Mouse (Mus musculus) WW6 (cell line): Measurements from ENCODE around the gene Skint8.
"Not testable (repeated sequence)": the region's sequence is repeated elsewhere in the genome, so short reads cannot be mapped to it uniquely, and the experiment has no call there.

Source experiments
- DNase-seq: peaks from one replicate; pipeline ENCODE4 v3.0.0-alpha.2; 2013; ENCODE audit warnings: low read depth, low spot score

Skint8 gene

GRCm38 (mm10) chr4:111919092-111919491 is at the start of gene Skint8:
Gene Skint8 (plus strand): TSS chr4:111919392.
- DNase-seq: no peak

DNA sequence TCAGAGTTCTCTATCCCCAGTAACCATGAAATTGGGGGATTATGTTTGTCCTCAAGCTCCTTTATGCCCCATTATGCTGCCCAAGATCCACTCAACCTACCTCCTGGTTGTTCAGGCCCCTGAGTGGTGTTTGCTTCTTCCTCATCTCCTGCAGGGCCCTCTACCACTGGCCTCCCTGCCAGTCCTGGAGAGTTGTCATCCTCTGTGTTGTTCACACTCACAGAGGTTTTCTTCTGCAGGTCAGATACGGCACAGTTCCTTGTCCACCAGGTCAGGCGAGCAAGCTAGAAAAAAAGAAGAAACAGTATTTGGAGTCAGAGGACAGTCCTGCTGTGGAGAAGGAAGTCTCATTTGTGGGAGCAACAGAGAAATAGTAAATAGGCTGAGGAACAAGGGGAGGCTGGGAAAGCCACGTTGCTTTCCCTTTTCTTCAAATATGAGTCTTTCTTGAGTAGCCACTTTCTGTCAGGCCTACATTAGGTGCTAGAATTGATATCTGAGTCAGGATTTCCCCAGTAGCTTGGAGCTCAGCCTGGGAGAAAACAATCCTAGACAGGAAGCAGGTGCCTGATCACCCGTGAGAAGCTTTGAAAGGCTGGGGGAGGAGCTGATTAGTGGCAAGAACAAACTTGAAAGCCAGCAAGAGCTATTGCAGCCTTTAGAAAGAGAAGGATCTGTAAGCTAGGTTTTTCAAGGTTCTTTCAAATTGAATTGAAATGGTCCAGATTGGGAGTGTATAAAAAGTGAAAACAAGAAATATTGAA is 38.9 kb upstream of the Skint8 start:
- DNase-seq: no peak

GRCm38 (mm10) chr4:111883543-111883942 is 35.6 kb upstream of the Skint8 start:
- no peak for DNase-seq

DNA sequence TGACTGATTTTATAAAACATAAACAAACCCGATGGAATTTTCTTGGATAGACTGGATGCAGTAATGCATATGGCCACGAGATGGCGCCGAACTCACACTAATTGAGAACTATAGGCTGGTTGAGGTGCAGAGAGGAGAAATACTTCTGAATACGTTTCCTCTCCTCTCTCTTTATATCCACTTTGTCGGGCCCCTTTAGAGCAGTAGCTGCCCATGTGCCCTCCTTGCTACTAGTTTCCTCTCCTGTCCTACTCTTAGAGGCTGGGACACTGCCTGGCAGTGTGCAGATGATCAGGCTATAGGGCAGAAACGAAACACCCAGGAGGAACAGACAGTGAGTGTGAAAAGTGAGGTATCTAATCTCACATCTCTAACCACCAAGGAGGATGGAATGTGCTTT is 33.2 kb upstream of the Skint8 start:
- peak; percentile 14 for DNase-seq

DNA sequence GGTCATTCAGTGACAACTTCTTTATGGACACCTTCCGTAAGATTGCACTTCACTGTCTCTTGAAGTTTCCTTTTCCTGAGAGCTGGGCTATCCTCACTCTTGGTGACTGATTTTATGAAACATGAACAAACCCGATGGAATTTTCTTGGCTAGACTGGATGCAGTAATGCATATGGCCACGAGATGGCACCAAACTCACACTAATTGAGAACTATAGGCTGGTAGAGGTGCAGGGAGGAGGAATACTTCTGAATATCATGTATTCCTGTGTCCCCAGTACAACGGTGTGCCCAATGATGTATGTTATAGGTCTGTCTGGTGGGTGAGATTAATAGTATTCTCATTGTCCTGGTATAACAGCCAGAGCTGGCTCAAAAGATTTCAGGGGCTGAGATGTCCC is 32.6 kb upstream of the Skint8 start:
- DNase-seq: no peak

- no peak for DNase-seq
Measured at GRCm38 (mm10) chr4:111892138-111892537, 27.1 kb upstream of the Skint8 start.

GRCm38 (mm10) chr4:111897755-111898154 is 21.4 kb upstream of the Skint8 start:
- no peak for DNase-seq

- DNase-seq: no peak
Measured at GRCm38 (mm10) chr4:111898566-111898965, 20.6 kb upstream of the Skint8 start.

DNA sequence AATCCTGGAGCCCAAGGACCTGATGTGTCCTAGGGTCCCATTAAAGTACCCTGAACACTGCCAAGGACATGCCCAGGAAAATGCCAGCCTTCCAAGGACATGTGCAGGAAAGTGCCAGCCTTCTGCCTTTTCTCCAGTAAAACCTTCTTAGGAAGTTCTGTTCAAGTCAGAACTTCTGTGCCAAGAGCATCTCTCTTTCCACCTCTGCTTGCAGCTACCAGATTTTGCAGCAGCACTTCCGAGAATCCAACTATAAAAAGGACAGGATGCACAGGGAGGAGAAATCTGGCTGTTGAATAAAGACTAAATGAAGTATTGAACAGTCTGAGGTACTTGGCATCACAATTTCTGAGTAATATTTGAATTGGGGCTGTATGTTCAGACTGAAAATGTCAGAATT is 18.7 kb upstream of the Skint8 start:
- not testable (repeated sequence) for DNase-seq

DNA sequence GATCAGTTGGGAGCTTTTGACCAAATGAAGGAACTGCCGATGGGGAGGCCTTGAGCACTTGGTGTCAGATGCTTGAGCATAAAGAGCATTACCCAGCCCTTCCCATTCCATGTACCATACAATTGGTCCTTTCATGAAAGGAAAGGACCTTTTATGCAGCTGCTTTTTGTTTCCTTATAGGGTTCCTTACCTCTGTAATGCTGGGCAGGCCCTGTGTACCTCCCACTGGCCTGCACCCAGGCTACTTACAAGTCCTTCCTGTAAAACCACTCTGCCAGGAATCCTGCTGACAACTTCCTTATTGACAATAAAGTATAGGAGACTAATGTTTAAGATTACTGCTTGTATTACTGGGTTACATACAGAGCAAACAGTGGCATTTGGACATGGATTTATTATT is 17.7 kb upstream of the Skint8 start:
- DNase-seq: no peak

GRCm38 (mm10) chr4:111902775-111903174 is 16.4 kb upstream of the Skint8 start, which contains the start of gene Slc5a9:
Gene Slc5a9 (minus strand): TSS chr4:111902918.
- no peak for DNase-seq

DNA sequence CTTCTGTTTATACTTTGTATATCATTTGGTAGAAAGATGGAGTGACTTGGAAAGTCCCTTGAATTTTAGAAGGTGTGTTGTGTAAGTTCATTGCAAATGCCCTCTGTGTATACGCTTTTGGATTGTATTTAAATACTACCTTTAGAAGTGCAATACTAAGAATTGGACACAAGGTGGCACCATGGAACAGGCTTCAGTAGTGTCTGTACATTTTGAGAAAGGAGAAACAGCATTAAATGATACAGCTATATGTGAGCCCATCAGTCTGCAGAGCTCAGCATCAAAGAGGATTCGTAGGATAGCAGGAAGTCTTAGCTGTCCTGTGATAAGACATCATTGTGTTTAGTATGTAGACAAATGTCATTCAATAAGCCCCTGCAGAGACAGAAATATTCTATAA is 11.3 kb upstream of the Skint8 start:
- no peak for DNase-seq

DNA sequence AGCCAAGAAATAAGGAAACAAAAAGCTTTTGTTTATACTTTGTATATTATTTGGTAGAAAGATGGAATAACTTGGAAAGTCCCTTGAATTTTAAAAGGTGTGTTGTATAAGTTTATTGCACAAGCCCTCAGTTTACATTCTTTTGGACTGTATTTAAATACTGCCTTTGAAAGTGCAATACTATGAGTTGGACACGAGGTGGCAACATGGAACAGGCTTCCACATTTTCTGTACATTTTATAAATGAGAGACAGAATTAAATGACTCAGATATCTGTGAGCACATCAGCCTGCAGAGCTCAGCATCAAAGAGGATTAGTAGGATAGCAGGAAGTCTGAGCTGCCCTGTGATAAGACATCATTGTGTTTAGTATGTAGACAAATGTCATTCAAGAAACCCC is 42.1 kb downstream of the Skint8 start:
- DNase-seq: no peak

GRCm38 (mm10) chr4:111963241-111963640 is 44.0 kb downstream of the Skint8 start:
- DNase-seq: peak; percentile 18

- peak; percentile 22 for DNase-seq
Measured at GRCm38 (mm10) chr4:111963669-111964068, 44.5 kb downstream of the Skint8 start.

DNA sequence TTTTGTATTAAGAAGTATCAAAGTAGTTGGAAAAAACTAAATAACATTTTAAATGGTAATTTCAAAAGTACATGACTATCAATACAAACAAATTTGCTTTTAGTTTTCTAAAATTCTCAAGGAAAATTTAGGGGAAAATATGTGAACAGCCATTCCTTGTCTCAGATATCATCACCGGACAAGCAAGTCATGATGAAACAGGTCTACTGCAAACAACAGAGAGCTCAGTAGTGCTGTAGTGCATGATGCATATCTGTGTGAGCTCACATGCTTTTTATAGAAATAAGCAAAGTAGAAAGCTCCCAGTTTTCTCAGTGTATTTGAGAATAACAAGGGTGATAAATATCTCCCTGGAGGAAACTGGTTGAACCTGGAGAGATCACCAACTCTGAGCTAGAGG is 53.4 kb downstream of the Skint8 start, which contains the start of gene Skint7:
Skint7 (plus strand) TSS at position 301 of the 400 bp plus-strand sequence.
- no peak for DNase-seq
